Comparison of ENCODE assay signal across 9 mouse cellular contexts in the genomic region with DNA sequence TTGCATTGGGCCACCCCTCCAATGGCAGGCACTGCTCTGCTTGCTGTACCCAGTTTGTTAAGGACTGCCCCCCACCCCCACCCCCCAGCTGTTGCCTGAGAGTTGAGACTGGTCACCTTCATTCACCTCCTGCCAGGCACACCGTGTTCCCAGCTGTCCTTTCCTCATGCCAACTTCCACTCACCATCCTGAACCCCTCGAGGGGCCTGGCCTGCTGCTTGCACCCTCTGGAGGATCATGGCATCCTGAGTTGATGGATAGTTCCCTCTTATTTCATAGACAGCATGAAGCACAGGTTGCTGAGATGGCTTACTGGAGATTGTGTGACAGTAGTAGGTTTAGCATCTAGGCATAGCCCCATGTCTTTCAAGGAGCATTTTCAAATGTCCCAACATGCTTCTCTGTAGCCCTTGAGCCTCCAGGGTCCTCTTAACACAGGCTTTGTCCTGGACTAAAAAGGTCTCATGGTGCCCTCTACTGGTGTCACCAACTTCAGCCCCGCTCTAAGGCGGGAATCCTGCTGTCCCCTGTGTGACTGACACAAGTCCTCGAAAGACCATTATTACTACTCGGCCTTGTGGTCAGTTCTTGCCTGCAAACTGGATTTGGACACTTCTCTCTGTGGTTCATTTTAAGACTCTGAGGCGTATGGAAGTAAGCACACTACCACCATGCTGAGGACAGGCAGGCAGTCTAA. TPM values are rescaled to one million over a fixed set of nuclear protein-coding genes. Genes with fewer than 3 reads are reported as not detected.
DNase-seq lines count a peak whose midpoint lies in the region; ATAC-seq and TF ChIP-seq lines count a peak whose summit lies in the region.
"Had no signal": no experiment of that assay in that cellular context is flagged by ENCODE, and none has a peak within 500 bp of the region (broad histone marks: within the 10 kb centered on the region; RNA-seq: fewer than 3 reads in every experiment).

No protein-coding gene starts in this region.

- H3K9ac ChIP-seq in heart, embryonic 15.5 days = no peak overlapping the region
- H3K9ac ChIP-seq in liver, embryonic 16.5 days (ENCODE audit: low read depth, low read length) = no peak overlapping the region
- H3K9ac ChIP-seq in neural tube, embryonic 12.5 days = no peak overlapping the region
- H3K9ac ChIP-seq: embryonic facial prominence, embryonic 13.5 days had no signal

- no peak overlapping the region for H3K4me3 ChIP-seq in heart, embryonic 15.5 days
- no peak overlapping the region for H3K4me3 ChIP-seq in liver, embryonic 16.5 days (ENCODE audit: low read depth, low read length)
- H3K4me3 ChIP-seq in neural tube, embryonic 12.5 days = no peak overlapping the region
- no peak overlapping the region for H3K4me3 ChIP-seq in thymus, adult 2 months (ENCODE audit: control insufficient read depth, insufficient read depth, low read length)
- H3K4me3 ChIP-seq: embryonic facial prominence, embryonic 13.5 days had no signal

- H3K4me2 ChIP-seq in heart, embryonic 15.5 days = no peak overlapping the region
- H3K4me2 ChIP-seq in liver, embryonic 16.5 days (ENCODE audit: low read depth, low read length) = no peak overlapping the region
- H3K4me2 ChIP-seq in neural tube, embryonic 12.5 days (replicated peaks) = no peak overlapping the region
- H3K4me2 ChIP-seq: embryonic facial prominence, embryonic 13.5 days had no signal

- TF ChIP-seq CTCF in thymus, adult 2 months (IDR thresholded peaks at IDR 0.05; ENCODE audit: borderline replicate concordance, control insufficient read depth, extremely low read depth, insufficient read depth, low read length, poor library complexity) = peak; percentile 22; the same call in 1 of the 2 replicates

- no peaks in the 10 kb centered on the region for H3K4me1 ChIP-seq in heart, embryonic 15.5 days (replicated peaks)
- H3K4me1 ChIP-seq in liver, embryonic 16.5 days (ENCODE audit: control insufficient read depth, low read depth, low read length) = peaks cover 3% of the 10 kb centered on the region
- H3K4me1 ChIP-seq in neural tube, embryonic 12.5 days = peaks cover 48% of the 10 kb centered on the region
- H3K4me1 ChIP-seq in thymus, adult 2 months (replicated peaks; ENCODE audit: control insufficient read depth, insufficient read depth, low read length) = no peaks in the 10 kb centered on the region

- 32% methylated on average over 7 of the region's 7 CpGs for WGBS in heart, embryonic 15.5 days
- 32% methylated on average over 7 of the region's 7 CpGs for WGBS in liver, embryonic 16.5 days (ENCODE audit: insufficient replicate concordance)
- WGBS in neural tube, embryonic 12.5 days = 36% methylated on average over 7 of the region's 7 CpGs
- WGBS in thymus, adult 2 months = 38% methylated on average over 7 of the region's 7 CpGs

- peak; percentile 71; the same call in 1 of the 2 replicates for ATAC-seq in heart, embryonic 15.5 days (replicated peaks; ENCODE audit: insufficient number of reproducible peaks, insufficient read depth, low FRiP score, low read depth)
- peak; percentile 67 for ATAC-seq in liver, embryonic 16.5 days (ENCODE audit: low read depth)
- ATAC-seq in neural tube, embryonic 12.5 days (ENCODE audit: low FRiP score, low read depth) = peak; percentile 45

- TF ChIP-seq POLR2A in thymus, adult 2 months (IDR thresholded peaks at IDR 0.05; ENCODE audit: control insufficient read depth, extremely low read depth, insufficient read depth, low read length, poor library complexity) = no peak

- no peaks in the 10 kb centered on the region for H3K9me3 ChIP-seq in heart, embryonic 15.5 days (replicated peaks)
- no peaks in the 10 kb centered on the region for H3K9me3 ChIP-seq in liver, embryonic 16.5 days (replicated peaks; ENCODE audit: control insufficient read depth, low read length)
- H3K9me3 ChIP-seq in neural tube, embryonic 12.5 days = no peaks in the 10 kb centered on the region
- H3K9me3 ChIP-seq: embryonic facial prominence, embryonic 13.5 days had no signal

- DNase-seq in A20 (ENCODE audit: low read depth, low spot score) (peak; percentile 78), R1 (ENCODE audit: low read depth, low spot score) (peak; percentile 40)
- DNase-seq in embryo, embryonic 9.5 days (ENCODE audit: extremely low spot score) = peak; percentile 66
- DNase-seq in kidney, postnatal 14 days = peak; percentile 83
- peak; percentile 68 for DNase-seq in thymus, adult 2 months

- H3K27me3 ChIP-seq in heart, embryonic 15.5 days = 0 out of 2 replicates have a peak, but pooled peaks cover 2% of the 10 kb centered on the region
- H3K27me3 ChIP-seq in liver, embryonic 16.5 days (ENCODE audit: control insufficient read depth, insufficient read depth, low read depth, low read length) = no peaks in the 10 kb centered on the region
- H3K27me3 ChIP-seq in neural tube, embryonic 12.5 days (replicated peaks) = 0 out of 2 replicates have a peak, but pooled peaks cover 5% of the 10 kb centered on the region
- H3K27me3 ChIP-seq in thymus, adult 2 months (ENCODE audit: control insufficient read depth, insufficient read depth, low read length) = no peaks in the 10 kb centered on the region
- H3K27me3 ChIP-seq: embryonic facial prominence, embryonic 13.5 days had no signal

- H3K36me3 ChIP-seq in heart, embryonic 15.5 days = no peaks in the 10 kb centered on the region
- no peaks in the 10 kb centered on the region; the same call in 1 of the 2 replicates for H3K36me3 ChIP-seq in liver, embryonic 16.5 days (ENCODE audit: control insufficient read depth, insufficient read depth)
- peaks cover 16% of the 10 kb centered on the region for H3K36me3 ChIP-seq in neural tube, embryonic 12.5 days
- no peaks in the 10 kb centered on the region for H3K36me3 ChIP-seq in thymus, adult 2 months (ENCODE audit: control insufficient read depth, insufficient read depth, low read length)

- no peak overlapping the region for H3K27ac ChIP-seq in heart, embryonic 15.5 days
- no peak overlapping the region for H3K27ac ChIP-seq in liver, embryonic 16.5 days (ENCODE audit: low read length)
- H3K27ac ChIP-seq in neural tube, embryonic 12.5 days = no peak overlapping the region
- no peak overlapping the region for H3K27ac ChIP-seq in thymus, adult 2 months (ENCODE audit: control insufficient read depth, insufficient read depth, low read length)
- H3K27ac ChIP-seq: embryonic facial prominence, embryonic 13.5 days had no signal

RNA-seq across cellular contexts. Expression of a gene that starts 54.9 kb away (rescaled TPM):
- 14.9 and 18.5 TPM in 2 replicates for polyA plus RNA-seq in heart, embryonic 15.5 days (2015; fragmentation: Nextera tagmentation; extraction: Ambion mirVana)
- polyA plus RNA-seq in liver, embryonic 16.5 days (2015; fragmentation: Nextera tagmentation; extraction: Ambion mirVana) = 20.5 and 21.5 TPM in 2 replicates
- polyA plus RNA-seq in neural tube, embryonic 12.5 days (2016; fragmentation: Nextera tagmentation; extraction: Ambion mirVana) = 51.0 and 58.2 TPM in 2 replicates
- 80.6 and 99.6 TPM in 2 replicates for polyA plus RNA-seq in thymus, adult 2 months (2012; rRNA removed)
